Mouse (Mus musculus) CH12.LX (cell line): ENCODE results near the gene Plcd1.

Experiments
- BHLHE40 ChIP-seq: IDR thresholded peaks from 2 replicates; pipeline ENCODE4 v1.6.1; 2011; ENCODE audit warnings: mild to moderate bottlenecking, low read depth, low read length, improper control_type of control experiment
- CHD1 ChIP-seq: IDR thresholded peaks from 2 replicates; pipeline ENCODE4 v1.6.1; 2012; ENCODE audit warnings: low read depth, low read length, improper control_type of control experiment, inconsistent platforms
- CHD2 ChIP-seq: IDR thresholded peaks from 2 replicates; pipeline ENCODE4 v1.6.1; 2011; ENCODE audit warnings: low read length, improper control_type of control experiment
- CTCF ChIP-seq, 2 experiments: IDR thresholded peaks in 1 of 2; conservative IDR thresholded peaks in 1 of 2; 2 replicates each; pipeline ENCODE4 v1.5.1; 2011 to 2012; ENCODE audit warnings: low read depth in 2 of 2, low read length in 2 of 2, improper control_type of control experiment in 1 of 2, inconsistent platforms in 1 of 2, mild to moderate bottlenecking in 1 of 2, moderate library complexity in 1 of 2
- HCFC1 ChIP-seq: IDR thresholded peaks from 2 replicates; pipeline ENCODE4 v1.6.1; 2012; ENCODE audit warnings: low read depth, mild to moderate bottlenecking, inconsistent platforms, low read length, improper control_type of control experiment
- MAX ChIP-seq: IDR thresholded peaks from 2 replicates; pipeline ENCODE4 v1.6.1; 2011; ENCODE audit warnings: low read length, improper control_type of control experiment
- MEF2A ChIP-seq: IDR thresholded peaks from 2 replicates; pipeline ENCODE4 v1.6.1; 2014; ENCODE audit warnings: low read depth, mild to moderate bottlenecking, inconsistent platforms, low read length, improper control_type of control experiment, borderline replicate concordance
- NELFE ChIP-seq: IDR thresholded peaks from 2 replicates; pipeline ENCODE4 v1.6.1; 2011; ENCODE audit warnings: low read depth, low read length, improper control_type of control experiment
- POLR2A ChIP-seq: IDR thresholded peaks from 2 replicates; pipeline ENCODE4 v1.6.1; 2011; ENCODE audit warnings: low read depth, mild to moderate bottlenecking, improper control_type of control experiment, low read length
- RAD21 ChIP-seq: IDR thresholded peaks from 2 replicates; pipeline ENCODE4 v1.6.1; 2011; ENCODE audit warnings: low read depth, mild to moderate bottlenecking, low read length, improper control_type of control experiment, moderate library complexity
- USF1 ChIP-seq: IDR thresholded peaks from 2 replicates; pipeline ENCODE4 v1.6.1; 2014; ENCODE audit warnings: low read depth, mild to moderate bottlenecking, inconsistent platforms, low read length, improper control_type of control experiment
- ZKSCAN1 ChIP-seq: IDR thresholded peaks from 2 replicates; pipeline ENCODE4 v1.6.1; 2012; ENCODE audit warnings: low read depth, inconsistent platforms, low read length, improper control_type of control experiment, borderline replicate concordance
- ZNF384 ChIP-seq: IDR thresholded peaks from 2 replicates; pipeline ENCODE4 v1.6.1; 2012; ENCODE audit warnings: low read depth, low read length, improper control_type of control experiment, inconsistent platforms

DNA sequence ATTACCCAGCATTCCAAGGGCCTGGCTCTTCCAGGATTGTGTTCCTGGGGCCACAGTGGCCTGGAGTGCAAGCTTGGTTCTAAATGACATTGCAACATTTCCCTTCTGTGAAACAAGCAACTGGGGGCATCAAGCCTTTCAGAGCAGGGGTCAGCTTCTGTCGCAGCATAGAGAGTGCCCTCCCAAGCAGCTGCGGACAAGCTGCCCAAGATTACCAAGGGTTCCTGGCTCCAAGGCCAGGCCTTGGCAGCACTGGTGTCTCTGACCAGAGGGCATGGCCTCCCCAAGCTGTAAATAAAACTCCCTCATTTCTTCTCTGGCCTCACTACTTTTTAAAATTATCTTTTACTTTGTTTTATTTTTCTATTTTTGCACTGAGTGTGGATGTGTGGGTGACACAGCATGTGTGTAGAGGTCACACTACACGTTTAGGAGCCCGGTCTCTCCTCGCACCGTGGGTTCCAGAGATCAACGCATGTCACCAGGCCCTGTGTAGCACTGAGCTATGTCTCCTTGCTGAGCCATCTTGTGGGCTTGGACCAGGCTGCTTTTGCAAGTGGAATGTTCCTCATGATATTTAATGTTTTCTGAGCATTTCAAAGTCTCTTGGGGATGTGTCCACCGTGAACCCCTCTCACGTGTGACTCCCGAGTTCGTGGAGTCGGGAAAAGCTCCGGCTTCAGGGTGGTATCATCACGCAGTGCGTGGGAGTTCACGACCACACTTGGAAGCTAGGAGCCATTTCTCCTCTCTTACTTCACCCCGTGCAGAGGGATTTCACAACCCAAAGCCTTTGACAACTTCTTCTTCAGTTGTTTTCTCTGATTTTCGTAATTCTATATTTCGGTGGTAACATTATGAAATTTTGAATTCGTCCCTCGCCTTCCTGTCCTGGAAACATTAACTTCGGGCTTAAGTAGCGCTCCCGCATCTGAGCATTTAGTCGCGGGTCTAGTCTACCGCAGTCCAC is 64.8 kb downstream of the Plcd1 start:
- TF ChIP-seq HCFC1 (no peak), CHD2 (no peak), MEF2A (no peak), ZKSCAN1 (no peak), USF1 (no peak), NELFE (no peak), CTCF (conservative IDR thresholded peaks at IDR 0.05 in 1 of 2, IDR thresholded peaks at IDR 0.05 in 1 of 2; ENCODE audit: low read depth in 2 of 2, low read length in 2 of 2) (no peak), BHLHE40 (no peak), RAD21 (no peak), POLR2A (no peak), ZNF384 (no peak), CHD1 (no peak), MAX (no peak)
